Mouse (Mus musculus) adrenal gland, adult 18-20 months (tissue): ENCODE measurements around the gene Ltbr. TPM values are rescaled to one million over a fixed set of nuclear protein-coding genes. Genes with fewer than 3 reads are reported as not detected.
A peak's percentile ranks its signal among the peaks of the same experiment; 100 is the strongest.
"Not testable (repeated sequence)": the region's sequence is repeated elsewhere in the genome, so short reads cannot be mapped to it uniquely, and the experiment has no call there.

Experiments used
- DNase-seq, 2 experiments: peaks; one replicate each; pipeline ENCODE4 v3.0.0; 2021 to 2022; ENCODE audit warnings: low spot score in 2 of 2
- total RNA-seq, 2 experiments: library from RNA; stranded (reverse); gene quantifications; 1 replicate in 1 of 2; 2 replicates in 1 of 2; pipeline ENCODE4 v1.2.3; 2021

The Ltbr gene
- total RNA-seq, 2 experiments from 2014 or later: 56.6 to 78.9 TPM

- DNase-seq: peak in 1 of 2 experiments; percentile 37
Measured at GRCm38 (mm10) chr6:125274841-125275563, 38.7 kb downstream of the Ltbr start.

- no peak for DNase-seq
Measured at GRCm38 (mm10) chr6:125272228-125272785, 41.4 kb downstream of the Ltbr start.

- DNase-seq: peak; percentile 88 to 89
Measured at GRCm38 (mm10) chr6:125271455-125272227, 42.0 kb downstream of the Ltbr start.

GRCm38 (mm10) chr6:125268799-125269198 lies 44.9 kb downstream of the Ltbr start:
- DNase-seq: no peak

GRCm38 (mm10) chr6:125267469-125267868 lies 46.2 kb downstream of the Ltbr start:
- no peak for DNase-seq

GRCm38 (mm10) chr6:125266600-125266999 lies 47.1 kb downstream of the Ltbr start:
- DNase-seq: not testable (repeated sequence)

GRCm38 (mm10) chr6:125266091-125266490 lies 47.6 kb downstream of the Ltbr start:
- DNase-seq: no peak

- DNase-seq: no peak
Measured at GRCm38 (mm10) chr6:125265239-125265638, 48.4 kb downstream of the Ltbr start.

- no peak for DNase-seq
Measured at GRCm38 (mm10) chr6:125264219-125264618, 49.5 kb downstream of the Ltbr start.

- no peak for DNase-seq
Measured at GRCm38 (mm10) chr6:125260006-125260555, 53.6 kb downstream of the Ltbr start.

Other genes with a start within 250 kb of the Ltbr start
- under 1 TPM; 0.40 to 0.93 TPM for gene Lpar5, start 246.0 kb downstream of the Ltbr start, total RNA-seq
- gene Chd4, start 217.9 kb downstream of the Ltbr start, total RNA-seq: 100 to 1,000 TPM; 150 to 190 TPM
- gene Nop2, start 182.0 kb downstream of the Ltbr start, total RNA-seq: 10 to 100 TPM; 51.6 to 61.3 TPM
- 10 to 100 TPM; 19.4 to 20.4 TPM for gene Iffo1, start 168.6 kb downstream of the Ltbr start, total RNA-seq
- 1,000 to 10,000 TPM; 2,223 to 4,104 TPM for gene Gapdh, start 147.4 kb downstream of the Ltbr start, total RNA-seq
- gene Ncapd2, start 122.2 kb downstream of the Ltbr start, total RNA-seq: 10 to 100 TPM; 15.3 to 17.1 TPM
- 100 to 1,000 TPM; 161 to 206 TPM for gene Mrpl51, start 122.1 kb downstream of the Ltbr start, total RNA-seq
- gene Vamp1, start 98.3 kb downstream of the Ltbr start, total RNA-seq: 10 to 100 TPM; 33.5 to 39.1 TPM
- 10 to 100 TPM; 10.9 to 19.5 TPM for gene Tapbpl, start 82.0 kb downstream of the Ltbr start, total RNA-seq
- under 1 TPM; 0.38 to 0.46 TPM for gene Cd27, start 76.9 kb downstream of the Ltbr start, total RNA-seq
- gene Tuba3a, start 27.8 kb downstream of the Ltbr start, total RNA-seq: not detected
- 1 to 10 TPM; 1.3 to 1.7 TPM for gene Scnn1a, start 6.8 kb upstream of the Ltbr start, total RNA-seq
- 100 to 1,000 TPM; 185 to 291 TPM for gene Tnfrsf1a, start 35.5 kb upstream of the Ltbr start, total RNA-seq
- under 1 TPM in 1 of 2 experiments, not detected in 1; 0.13 TPM for gene Plekhg6, start 66.9 kb upstream of the Ltbr start, total RNA-seq
- 100 to 1,000 TPM in 1 of 2 experiments, 10 to 100 TPM in 1; 90.1 to 131 TPM for gene Cd9, start 180.9 kb upstream of the Ltbr start, total RNA-seq
- 1 to 10 TPM; 5.7 to 8.0 TPM for gene Vwf, start 232.9 kb upstream of the Ltbr start, total RNA-seq